ENCODE assay signal across 9 mouse cellular contexts in the genomic region with DNA sequence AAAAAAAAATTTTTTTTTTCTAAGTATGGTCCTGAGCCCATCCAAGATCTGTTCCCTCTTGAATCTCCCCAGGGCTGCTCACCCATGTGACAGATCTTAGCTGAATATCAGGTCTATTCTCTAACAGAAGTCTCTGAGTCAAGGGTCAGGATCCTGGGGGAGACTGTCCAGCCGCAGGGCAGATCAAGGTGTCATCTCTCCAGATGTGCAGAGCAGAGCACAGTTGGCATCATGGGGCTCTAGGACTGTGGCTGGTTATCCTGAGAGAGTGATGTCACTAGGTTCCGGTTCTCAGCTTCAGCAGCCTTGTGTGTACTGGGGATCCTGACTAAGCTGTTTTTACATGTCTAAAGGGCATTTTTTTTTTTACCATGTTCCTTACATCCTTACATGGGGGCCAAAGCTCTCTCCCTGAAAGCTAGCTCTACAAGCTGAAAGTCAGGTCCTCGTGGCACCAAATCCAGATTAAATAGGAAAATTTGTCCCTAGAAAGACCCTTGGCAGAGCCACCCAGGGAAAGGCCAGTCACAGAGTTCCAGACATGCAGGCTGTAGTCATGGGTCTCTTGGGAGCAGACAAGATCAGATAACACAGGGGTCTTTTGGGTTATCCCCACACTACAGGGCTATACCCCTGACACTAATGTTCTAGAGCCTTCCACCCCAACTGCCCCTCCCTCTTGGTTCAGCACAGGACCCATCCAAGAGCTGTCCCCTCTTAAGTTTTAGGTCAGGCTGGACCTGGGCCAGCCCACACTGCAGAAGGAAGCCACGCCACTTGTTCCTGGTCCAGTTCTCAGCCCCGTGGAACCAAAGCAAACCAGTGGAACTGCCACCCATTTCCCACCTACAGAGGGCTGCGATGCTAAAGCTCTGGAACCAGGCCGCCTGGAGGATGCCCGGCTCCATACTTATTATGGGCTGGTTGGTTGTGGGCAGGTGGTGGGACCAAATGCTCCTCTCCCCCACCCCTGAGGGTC. TPM values are rescaled to one million over a fixed set of nuclear protein-coding genes. Genes with fewer than 3 reads are reported as not detected.
DNase-seq lines count a peak whose midpoint lies in the region; ATAC-seq and TF ChIP-seq lines count a peak whose summit lies in the region.
"Had no signal": no experiment of that assay in that cellular context is flagged by ENCODE, and none has a peak within 500 bp of the region (broad histone marks: within the 10 kb centered on the region; RNA-seq: fewer than 3 reads in every experiment).

No protein-coding gene starts in this region.

- no peak overlapping the region for H3K4me2 ChIP-seq in forebrain, embryonic 16.5 days (ENCODE audit: low read length)
- H3K4me2 ChIP-seq in myocyte (ENCODE audit: low read depth), result peak overlapping the region; percentile 28

- intact Hi-C loops in left cerebral cortex, postnatal 4 days (cut with DNase I), result no loop called here

- H3K27ac ChIP-seq in layer of hippocampus, adult 2 months, result peak overlapping the region; percentile 80
- no peak overlapping the region for H3K27ac ChIP-seq in forebrain, embryonic 16.5 days (ENCODE audit: low read length)
- H3K27ac ChIP-seq in limb, embryonic 10.5 days, result peak overlapping the region; percentile 91

- WGBS in forebrain, embryonic 16.5 days, result 76% methylated on average over 8 of the region's 8 CpGs
- 73% methylated on average over 8 of the region's 8 CpGs for WGBS in limb, embryonic 10.5 days

- no peak overlapping the region for H3K4me3 ChIP-seq in layer of hippocampus, adult 2 months
- H3K4me3 ChIP-seq in forebrain, embryonic 16.5 days (replicated peaks; ENCODE audit: low read length), result no peak overlapping the region
- H3K4me3 ChIP-seq in limb, embryonic 10.5 days, result peak overlapping the region; percentile 50
- no peak overlapping the region for H3K4me3 ChIP-seq in myocyte

- no peak for TF ChIP-seq POLR2A in myocyte (IDR thresholded peaks at IDR 0.05; ENCODE audit: insufficient read length, low read depth)

- no peaks in the 10 kb centered on the region for H3K79me2 ChIP-seq in myocyte (ENCODE audit: control insufficient read depth, insufficient read depth)

- peaks cover 24% of the 10 kb centered on the region for H3K4me1 ChIP-seq in forebrain, embryonic 16.5 days (replicated peaks; ENCODE audit: control insufficient read depth, insufficient read depth, low read length)
- peaks cover 72% of the 10 kb centered on the region for H3K4me1 ChIP-seq in limb, embryonic 10.5 days

- peak overlapping the region; percentile 41 for H3K9ac ChIP-seq in forebrain, embryonic 16.5 days (replicated peaks; ENCODE audit: low read depth, low read length)

- no peak for DNase-seq in layer of hippocampus, adult 2 months (ENCODE audit: low spot score in 2 of 2)
- DNase-seq in layer of hippocampus, adult 9-11 months, result no peak
- no peak for DNase-seq in limb, embryonic 10.5 days (ENCODE audit: low spot score)
- DNase-seq in layer of hippocampus, postnatal 25 days (ENCODE audit: extremely low spot score in 1 of 2, low spot score in 1 of 2), result no peak
- no peak for DNase-seq in left cerebral cortex, postnatal 4 days
- DNase-seq in right cerebral cortex, postnatal 25 days, result no peak

- no peaks in the 10 kb centered on the region for H3K36me3 ChIP-seq in forebrain, embryonic 16.5 days (ENCODE audit: control insufficient read depth, insufficient read depth)
- H3K36me3 ChIP-seq in limb, embryonic 10.5 days, result no peaks in the 10 kb centered on the region
- no peaks in the 10 kb centered on the region for H3K36me3 ChIP-seq in myocyte (ENCODE audit: control insufficient read depth, insufficient read depth)

- H3K9me3 ChIP-seq in forebrain, embryonic 16.5 days (ENCODE audit: control insufficient read depth, low read length), result no peaks in the 10 kb centered on the region
- no peaks in the 10 kb centered on the region for H3K9me3 ChIP-seq in limb, embryonic 10.5 days (replicated peaks)

- no peaks in the 10 kb centered on the region for H3K27me3 ChIP-seq in forebrain, embryonic 16.5 days (replicated peaks; ENCODE audit: control insufficient read depth, insufficient read depth, low read length)
- H3K27me3 ChIP-seq in limb, embryonic 10.5 days (ENCODE audit: low read depth, poor library complexity, severe bottlenecking), result no peaks in the 10 kb centered on the region
- H3K27me3 ChIP-seq in myocyte (ENCODE audit: control insufficient read depth, insufficient read depth, insufficient read length), result no peaks in the 10 kb centered on the region

- TF ChIP-seq CTCF in layer of hippocampus, adult 2 months (conservative IDR thresholded peaks at IDR 0.05), result no peak

- H3ac ChIP-seq in myocyte (ENCODE audit: control insufficient read depth, insufficient read length), result no peak overlapping the region

- peak; percentile 16 for ATAC-seq in forebrain, embryonic 16.5 days

TF ChIP-seq in myocyte, 11 proteins besides CTCF, POLR2A, EP300 and RAD21:
- no peak for TF ChIP-seq MYOG (IDR thresholded peaks at IDR 0.05; ENCODE audit: control insufficient read depth in 1 of 3, insufficient read depth in 1 of 3, insufficient read length in 2 of 3, low read depth in 2 of 3)
- TF ChIP-seq REST (IDR thresholded peaks at IDR 0.05; ENCODE audit: insufficient read depth, insufficient read length), result no peak
- no peak for TF ChIP-seq E2F4 (IDR thresholded peaks at IDR 0.05; ENCODE audit: insufficient read depth)
- no peak for TF ChIP-seq TCF12 (IDR thresholded peaks at IDR 0.05; ENCODE audit: insufficient read depth, poor library complexity, severe bottlenecking)
- no peak for TF ChIP-seq USF1 (IDR thresholded peaks at IDR 0.05; ENCODE audit: low read depth)
- no peak for TF ChIP-seq SRF (IDR thresholded peaks at IDR 0.05; ENCODE audit: control insufficient read depth, insufficient read length, low read depth)
- TF ChIP-seq MAX (IDR thresholded peaks at IDR 0.05; ENCODE audit: low read depth), result no peak
- no peak for TF ChIP-seq POLR2AphosphoS2 (IDR thresholded peaks at IDR 0.05; ENCODE audit: insufficient read length, low read depth)
- TF ChIP-seq CEBPB (IDR thresholded peaks at IDR 0.05; ENCODE audit: insufficient read depth, poor library complexity, severe bottlenecking), result no peak
- no peak for TF ChIP-seq TCF3 (IDR thresholded peaks at IDR 0.05; ENCODE audit: insufficient read length, low read depth)
- no peak for TF ChIP-seq MYOD1 (IDR thresholded peaks at IDR 0.05; ENCODE audit: control insufficient read depth in 1 of 3, insufficient read length in 2 of 3, low read depth in 2 of 3)

RNA-seq across cellular contexts. Expression of a gene that starts 20.9 kb away (rescaled TPM):
- total RNA-seq in layer of hippocampus, adult 2 months (2021), result 1 to 10 TPM; 4.9 to 5.4 TPM
- 2.1 and 2.9 TPM in 2 replicates for polyA plus RNA-seq in forebrain, embryonic 16.5 days (2015; fragmentation: Nextera tagmentation; extraction: Ambion mirVana)
- 2.1 and 4.0 TPM in 2 replicates for polyA plus RNA-seq in limb, embryonic 10.5 days (2016; fragmentation: Nextera tagmentation; extraction: Ambion mirVana)
- 0.12 TPM for polyA plus RNA-seq in myocyte (2012; fragmentation: generic; extraction: Trizol)
- 1 to 10 TPM; 4.0 to 5.5 TPM for total RNA-seq in layer of hippocampus, postnatal 25 days (2021)
- 1 to 10 TPM; 2.1 to 2.5 TPM for total RNA-seq in left cerebral cortex, postnatal 4 days (2021)
- total RNA-seq: common myeloid progenitor, adult 5-6 weeks had no signal

RNA-seq across cellular contexts. Expression of a gene that starts 25.0 kb away (rescaled TPM):
- 10 to 100 TPM; 33.1 to 33.5 TPM for total RNA-seq in layer of hippocampus, adult 2 months (2021)
- polyA plus RNA-seq in forebrain, embryonic 16.5 days (2015; fragmentation: Nextera tagmentation; extraction: Ambion mirVana), result 120 and 121 TPM in 2 replicates
- polyA plus RNA-seq in limb, embryonic 10.5 days (2016; fragmentation: Nextera tagmentation; extraction: Ambion mirVana), result 138 and 141 TPM in 2 replicates
- 71.2 TPM for polyA plus RNA-seq in myocyte (2012; fragmentation: generic; extraction: Trizol)
- total RNA-seq in layer of hippocampus, postnatal 25 days (2021), result 10 to 100 TPM; 34.8 to 35.2 TPM
- total RNA-seq in left cerebral cortex, postnatal 4 days (2021), result 10 to 100 TPM; 55.6 to 58.9 TPM

RNA-seq across cellular contexts. Expression of a gene that starts 47.5 kb away (rescaled TPM):
- 10 to 100 TPM; 36.7 to 40.8 TPM for total RNA-seq in layer of hippocampus, adult 2 months (2021)
- polyA plus RNA-seq in forebrain, embryonic 16.5 days (2015; fragmentation: Nextera tagmentation; extraction: Ambion mirVana), result 41.2 and 47.2 TPM in 2 replicates
- 59.4 and 61.3 TPM in 2 replicates for polyA plus RNA-seq in limb, embryonic 10.5 days (2016; fragmentation: Nextera tagmentation; extraction: Ambion mirVana)
- 44.9 TPM for polyA plus RNA-seq in myocyte (2012; fragmentation: generic; extraction: Trizol)
- total RNA-seq in layer of hippocampus, postnatal 25 days (2021), result 10 to 100 TPM; 35.1 to 40.1 TPM
- 10 to 100 TPM; 29.2 to 33.2 TPM for total RNA-seq in left cerebral cortex, postnatal 4 days (2021)

RNA-seq across cellular contexts. Expression of a gene that starts 52.2 kb away (rescaled TPM):
- 1 to 10 TPM; 1.4 to 2.5 TPM for total RNA-seq in layer of hippocampus, adult 2 months (2021)
- 1.9 and 4.0 TPM in 2 replicates for polyA plus RNA-seq in forebrain, embryonic 16.5 days (2015; fragmentation: Nextera tagmentation; extraction: Ambion mirVana)
- 111 and 140 TPM in 2 replicates for polyA plus RNA-seq in limb, embryonic 10.5 days (2016; fragmentation: Nextera tagmentation; extraction: Ambion mirVana)
- polyA plus RNA-seq in myocyte (2012; fragmentation: generic; extraction: Trizol), result 21.8 TPM
- total RNA-seq in layer of hippocampus, postnatal 25 days (2021), result 1 to 10 TPM; 1.7 to 3.3 TPM
- total RNA-seq in left cerebral cortex, postnatal 4 days (2021), result 1 to 10 TPM; 2.5 to 3.7 TPM
- total RNA-seq: common myeloid progenitor, adult 5-6 weeks had no signal
